Mouse (Mus musculus) heart, postnatal 10 days (tissue): ENCODE data around the gene Gm20388. TPM values are rescaled to one million over a fixed set of nuclear protein-coding genes. Genes with fewer than 3 reads are reported as not detected.

Experiments used
- DNase-seq, 2 experiments: peaks; one replicate each; pipeline ENCODE4 v3.0.0; 2021
- intact Hi-C: fragments of 180-260 bp; cut with DNase I; formaldehyde crosslinking; loops from one replicate; pipeline ENCODE4 v1.15.1; 2025
- total RNA-seq, 2 experiments: library from RNA; stranded (reverse); gene quantifications; 2 replicates each; pipeline ENCODE4 v1.2.3; 2021

Gm20388 gene
- total RNA-seq, 2 experiments from 2014 or later: 2.0 to 2.2 TPM

DNA sequence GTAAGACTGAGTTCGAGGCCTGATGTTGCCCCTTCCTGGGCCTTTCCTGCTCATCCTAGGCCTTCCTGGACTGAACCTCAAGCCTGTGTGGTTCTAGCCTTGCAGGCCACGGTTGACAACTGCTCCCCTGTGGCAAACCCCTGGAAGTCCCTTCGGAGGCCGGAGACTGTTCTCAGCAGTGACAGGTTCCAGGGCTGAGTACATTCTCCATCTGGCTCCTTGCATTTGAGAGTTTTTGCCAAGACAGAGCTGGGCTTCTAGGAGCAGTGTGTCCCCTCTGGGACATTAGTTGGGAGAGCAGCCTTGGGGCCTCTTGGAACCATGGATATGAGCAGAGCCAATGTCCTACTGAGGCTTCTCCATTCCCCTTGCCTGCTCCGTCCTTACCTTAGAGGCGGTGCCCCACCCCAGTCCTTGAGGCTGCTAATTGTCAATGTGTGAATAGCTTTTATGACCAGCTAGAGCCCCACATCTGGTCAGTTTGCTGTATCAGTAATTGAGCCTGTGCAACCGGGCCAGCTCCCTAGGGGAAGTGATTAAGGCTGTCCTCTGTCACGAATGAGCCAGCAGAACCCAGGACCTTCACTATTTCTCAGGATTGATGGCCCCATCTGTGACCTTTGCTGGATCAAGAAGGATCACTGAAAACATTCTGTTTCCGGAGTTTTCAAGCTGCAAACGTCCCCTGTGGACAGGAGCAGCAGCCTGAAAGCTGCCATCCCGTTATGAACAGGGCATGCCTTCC is 607.2 kb downstream of the Gm20388 start:
- DNase-seq: no peak

DNA sequence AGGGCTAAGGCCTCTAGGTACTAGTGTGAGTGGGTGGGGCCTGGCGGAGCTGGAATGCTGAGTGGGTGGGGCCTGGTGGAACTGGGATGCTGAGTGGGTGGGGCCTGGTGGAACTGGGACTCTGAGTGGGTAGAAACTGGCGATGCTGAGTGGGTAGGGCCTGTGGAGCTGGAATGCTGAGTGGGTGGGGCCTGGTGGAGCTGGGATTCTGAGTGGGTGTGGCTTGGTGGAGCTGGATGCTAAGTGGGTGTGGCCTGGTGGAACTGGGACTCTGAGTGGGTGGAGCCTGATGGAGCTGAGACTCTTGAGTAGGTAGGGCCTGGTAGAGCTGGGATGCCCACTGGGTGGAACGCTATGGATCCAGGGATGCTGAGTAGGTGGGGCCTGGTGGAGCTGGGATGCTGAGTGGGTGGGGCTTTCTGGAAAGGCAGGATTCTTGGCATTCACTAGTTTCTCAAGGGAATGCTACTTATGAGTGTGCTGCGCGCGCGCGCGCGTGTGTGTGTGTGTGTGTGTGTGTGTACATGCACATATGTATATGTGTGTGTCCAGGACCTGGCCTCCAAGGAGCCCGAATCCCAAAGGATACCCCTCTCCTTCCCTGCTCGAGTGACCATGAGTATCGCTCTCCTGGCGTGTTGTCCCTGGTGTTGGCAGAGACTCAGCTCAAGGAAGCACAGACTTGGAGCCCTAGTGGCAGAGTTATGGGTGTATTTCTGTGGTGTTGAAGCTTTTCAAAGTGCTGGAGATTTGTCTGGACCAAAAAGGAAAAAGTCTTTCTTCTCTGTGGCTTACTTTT is 608.3 kb downstream of the Gm20388 start:
- intact Hi-C loops: no loop called here
- DNase-seq: peak in 1 of 2 experiments; percentile 56

More for the DNA sequence above, 607.2 kb downstream of the Gm20388 start:
- intact Hi-C loops: no loop called here

DNA sequence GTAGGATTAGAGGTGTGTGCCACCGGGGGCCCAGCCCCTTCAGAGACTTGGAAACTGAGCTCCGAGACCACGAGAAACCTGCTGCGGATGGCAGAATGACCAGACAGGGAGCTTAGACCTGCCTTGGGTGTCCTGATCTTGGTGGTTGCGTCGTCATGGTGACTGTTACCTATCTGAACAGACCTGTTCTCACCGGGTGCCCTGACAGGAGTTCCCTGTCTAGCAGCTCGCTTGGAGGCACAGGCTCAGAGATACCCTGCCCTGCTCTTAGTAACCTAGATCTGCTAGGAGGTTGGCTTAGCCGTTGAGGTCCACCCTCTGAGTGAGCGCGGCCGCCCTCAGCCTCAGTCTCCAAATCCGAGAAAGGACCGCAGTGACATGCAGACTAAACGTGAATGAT is 609.6 kb downstream of the Gm20388 start:
- no peak for DNase-seq
- intact Hi-C loops: no loop called here

DNA sequence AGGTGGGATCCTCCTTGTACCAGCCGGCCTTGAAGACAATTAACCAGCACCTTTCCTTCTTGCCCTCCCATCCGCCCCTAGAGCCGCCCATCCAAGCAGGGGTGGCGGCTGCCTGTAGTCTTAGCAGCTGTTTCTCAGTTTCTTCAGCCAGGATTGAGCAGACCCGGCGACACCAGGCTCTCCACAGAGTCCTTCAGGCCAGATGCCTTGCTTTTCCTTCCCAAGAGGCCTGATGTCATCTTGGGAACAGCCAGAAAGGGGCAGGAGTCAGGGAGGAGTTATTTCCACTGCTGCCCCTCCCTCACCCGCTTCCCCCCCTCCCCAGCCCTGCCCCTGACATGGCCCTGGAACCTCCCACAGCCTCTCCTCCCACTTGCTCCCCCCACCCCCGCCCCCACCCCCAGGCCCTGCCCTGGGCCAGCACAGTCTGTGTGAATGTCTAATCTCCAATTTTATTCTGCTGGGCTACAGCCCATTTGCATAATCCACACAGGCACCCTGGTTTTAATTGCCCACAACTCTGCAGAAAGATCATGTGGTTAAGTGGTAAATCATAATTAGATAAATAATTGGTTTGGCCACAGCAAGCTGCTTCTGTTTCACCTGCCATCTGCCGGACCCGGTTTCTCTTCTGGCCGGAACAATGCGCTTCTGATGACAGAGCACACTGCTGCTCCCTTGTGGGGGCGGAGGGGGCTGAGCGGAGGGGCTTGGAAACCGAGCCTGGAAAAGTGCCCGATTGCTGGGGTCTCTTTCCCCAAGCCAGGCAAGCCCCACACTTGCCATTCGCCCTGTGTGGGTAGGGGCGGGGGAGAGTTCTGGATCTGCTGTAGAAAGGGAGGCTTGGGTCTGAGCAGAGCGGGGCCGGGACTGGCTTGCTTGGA is 610.3 kb downstream of the Gm20388 start:
- peak; percentile 76 to 77 for DNase-seq
- intact Hi-C loops: no loop called here

DNA sequence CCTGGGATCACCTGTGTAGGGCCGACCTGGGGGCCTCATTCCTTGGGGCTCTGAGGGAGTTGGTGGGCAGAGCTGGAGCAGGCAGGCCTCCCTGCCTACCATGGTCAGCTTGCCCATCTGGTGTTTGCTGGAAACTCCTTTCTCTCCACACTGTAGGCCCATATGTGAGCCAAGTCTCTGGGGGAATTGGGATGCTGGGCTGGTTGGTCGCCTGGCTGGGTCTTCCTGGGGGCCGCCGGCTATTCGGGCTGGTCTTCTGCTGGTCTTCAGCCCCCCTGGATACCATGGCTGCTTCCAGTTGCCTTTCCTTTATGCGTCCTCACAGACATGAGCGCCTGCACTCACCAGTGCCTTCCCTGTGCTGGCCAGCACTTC is 610.9 kb downstream of the Gm20388 start:
- intact Hi-C loops: no loop called here

DNA sequence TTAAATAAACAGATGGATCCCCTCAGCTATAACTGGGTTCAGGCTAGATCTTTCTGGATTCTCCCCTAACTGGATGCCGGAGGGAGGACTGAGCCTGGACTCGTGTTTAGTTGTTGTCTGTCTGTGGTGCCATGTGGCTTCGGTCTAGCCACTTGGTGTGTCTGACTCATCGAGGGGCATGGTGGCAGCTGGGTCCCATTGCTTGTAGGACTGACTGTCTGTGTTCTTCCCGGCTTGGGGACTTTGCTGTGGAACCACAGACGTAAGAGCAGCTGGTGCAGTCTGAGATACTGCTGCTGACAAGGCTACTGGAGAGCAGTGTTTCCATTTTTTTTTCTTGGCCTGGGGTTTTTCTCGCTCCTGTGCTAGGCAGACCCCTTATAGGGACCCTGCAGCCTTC is 613.0 kb downstream of the Gm20388 start:
- no peak for DNase-seq
- intact Hi-C loops: no loop called here

More for the DNA sequence above, 610.9 kb downstream of the Gm20388 start:
- no peak for DNase-seq

DNA sequence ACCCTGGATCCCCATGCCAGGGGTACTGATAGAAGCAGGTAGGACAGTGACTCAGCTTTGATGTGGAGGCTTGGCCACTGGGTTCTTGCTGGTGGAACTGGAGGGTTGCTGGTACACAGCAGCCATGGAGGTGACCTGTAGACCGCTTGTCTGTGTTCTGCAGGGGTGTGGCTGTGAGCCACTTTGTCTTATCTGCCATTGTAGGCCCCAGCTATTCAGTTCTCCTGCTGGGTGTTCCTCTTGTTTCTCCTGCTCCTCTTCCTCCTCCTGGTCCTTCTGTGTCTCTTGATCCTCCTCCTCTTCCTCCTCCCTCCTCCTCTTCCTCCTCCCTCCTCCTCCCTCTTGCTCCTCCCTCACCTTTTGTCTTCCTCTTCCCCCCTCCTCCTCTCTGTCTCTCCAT is 614.5 kb downstream of the Gm20388 start:
- intact Hi-C loops: no loop called here
- no peak for DNase-seq

DNA sequence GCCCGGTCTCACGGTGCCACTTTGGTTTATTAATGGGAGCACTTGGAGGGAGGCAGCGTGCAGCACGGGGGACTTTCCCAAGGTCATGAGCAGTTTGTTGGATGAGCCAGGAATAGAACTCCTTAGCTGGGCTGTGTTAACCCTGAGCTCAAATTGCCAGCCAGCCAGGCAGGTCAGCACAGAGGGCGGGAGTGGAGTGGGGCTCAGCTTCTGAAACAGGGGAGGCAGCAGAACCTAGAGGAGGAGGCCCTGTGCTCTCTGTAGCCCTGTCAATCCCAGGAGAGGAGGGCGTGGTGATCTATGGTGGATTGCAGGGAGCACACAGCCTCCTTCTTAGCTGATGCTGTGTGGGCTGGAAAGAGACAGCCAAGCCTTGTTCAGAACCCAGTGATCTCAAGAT is 615.2 kb downstream of the Gm20388 start:
- intact Hi-C loops: no loop called here
- DNase-seq: peak; percentile 58 to 81

DNA sequence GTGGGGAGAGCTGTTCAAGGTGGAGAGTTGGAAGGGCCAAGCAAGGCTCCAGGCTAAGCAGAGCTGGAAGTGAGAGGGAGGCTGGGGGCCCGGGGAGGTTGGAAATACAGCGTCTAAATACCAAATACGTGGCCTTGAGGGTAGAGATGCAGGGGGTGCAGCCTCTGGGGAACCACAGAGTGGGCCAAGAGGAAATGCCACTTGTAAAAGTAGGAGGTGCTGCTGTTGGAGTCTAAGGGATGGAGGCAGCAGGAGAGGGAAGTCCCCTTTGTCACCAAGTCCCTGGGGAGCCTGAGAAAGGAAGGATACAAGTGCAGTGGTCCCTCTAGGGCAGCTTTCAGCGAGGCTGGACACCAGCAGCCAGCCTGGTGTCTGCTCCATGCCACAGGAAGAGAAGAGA is 615.9 kb downstream of the Gm20388 start:
- DNase-seq: no peak
- intact Hi-C loops: no loop called here

DNA sequence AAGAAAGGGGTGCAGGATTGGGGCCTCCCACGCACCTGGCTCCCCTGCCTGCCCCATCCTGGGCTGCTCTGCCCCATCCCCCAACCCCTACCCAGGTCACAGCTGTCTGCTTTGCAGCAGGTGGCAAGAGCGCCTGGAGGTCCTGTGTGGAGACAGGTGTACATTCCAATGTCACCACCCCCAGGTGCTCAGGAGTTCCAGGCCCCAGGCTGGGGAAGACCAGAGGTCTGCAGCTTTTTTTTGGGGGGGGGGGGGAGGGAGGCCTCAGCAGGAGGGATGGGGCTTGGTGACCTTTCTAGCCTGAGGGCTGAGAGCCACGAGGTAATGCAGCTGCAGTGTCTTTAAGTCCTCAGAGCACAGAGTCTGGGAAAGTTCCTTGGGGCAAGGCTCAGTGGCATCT is 617.7 kb downstream of the Gm20388 start:
- intact Hi-C loops: no loop called here
- DNase-seq: no peak

DNA sequence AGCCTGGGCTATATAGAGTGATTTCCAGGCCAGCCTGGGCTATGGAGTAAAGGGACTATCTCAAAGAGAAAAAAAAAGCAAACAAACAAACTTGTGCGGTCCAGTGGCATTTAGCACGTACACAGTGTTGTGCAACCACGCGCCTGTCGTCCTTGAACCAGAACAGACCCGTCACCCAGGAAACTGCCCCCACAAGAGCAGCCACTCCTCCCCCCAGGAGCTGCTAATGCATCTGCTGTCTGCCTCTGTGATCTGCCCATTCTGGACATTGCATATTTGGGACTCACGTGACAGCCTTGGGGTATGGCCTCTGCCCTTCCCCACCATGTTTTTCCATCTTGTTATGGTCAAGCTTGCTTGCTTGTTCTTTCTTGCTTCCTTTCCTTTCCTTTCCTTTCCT is 618.6 kb downstream of the Gm20388 start:
- intact Hi-C loops: no loop called here
- DNase-seq: no peak

DNA sequence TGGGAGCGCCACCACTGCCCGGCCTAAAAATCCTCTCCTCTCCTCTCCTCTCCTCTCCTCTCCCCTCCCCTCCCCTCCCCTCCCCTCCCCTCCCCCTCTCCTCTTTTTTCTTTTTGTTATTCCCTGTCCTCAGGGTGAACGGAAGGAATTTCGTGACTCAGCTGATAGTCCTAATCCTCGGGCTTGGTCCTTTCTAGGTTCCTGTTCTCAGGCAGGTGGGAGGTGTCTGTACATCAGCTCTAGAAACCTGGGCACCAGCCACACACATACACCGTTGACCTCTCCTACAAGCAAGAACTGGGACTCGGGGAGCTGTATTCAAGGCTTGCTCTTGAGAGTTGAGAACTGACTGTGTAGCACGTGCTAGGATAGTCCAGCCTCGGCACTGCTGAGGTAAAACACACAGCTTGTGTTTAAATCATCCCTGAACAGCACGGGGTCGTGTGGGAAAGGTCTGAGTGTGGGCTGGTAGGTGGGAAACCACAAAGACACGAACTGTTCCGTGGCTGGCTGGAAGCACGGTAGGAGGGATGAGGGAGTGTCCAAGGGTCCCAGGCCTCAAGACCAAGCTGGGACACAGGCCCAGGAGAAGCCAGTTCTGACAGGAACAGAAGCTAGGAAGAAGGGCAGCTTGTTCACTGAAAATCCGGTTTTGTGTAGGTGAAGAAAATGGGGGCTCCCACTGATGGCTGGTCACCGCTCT is 620.5 kb downstream of the Gm20388 start:
- no peak for DNase-seq
- intact Hi-C loops: no loop called here

DNA sequence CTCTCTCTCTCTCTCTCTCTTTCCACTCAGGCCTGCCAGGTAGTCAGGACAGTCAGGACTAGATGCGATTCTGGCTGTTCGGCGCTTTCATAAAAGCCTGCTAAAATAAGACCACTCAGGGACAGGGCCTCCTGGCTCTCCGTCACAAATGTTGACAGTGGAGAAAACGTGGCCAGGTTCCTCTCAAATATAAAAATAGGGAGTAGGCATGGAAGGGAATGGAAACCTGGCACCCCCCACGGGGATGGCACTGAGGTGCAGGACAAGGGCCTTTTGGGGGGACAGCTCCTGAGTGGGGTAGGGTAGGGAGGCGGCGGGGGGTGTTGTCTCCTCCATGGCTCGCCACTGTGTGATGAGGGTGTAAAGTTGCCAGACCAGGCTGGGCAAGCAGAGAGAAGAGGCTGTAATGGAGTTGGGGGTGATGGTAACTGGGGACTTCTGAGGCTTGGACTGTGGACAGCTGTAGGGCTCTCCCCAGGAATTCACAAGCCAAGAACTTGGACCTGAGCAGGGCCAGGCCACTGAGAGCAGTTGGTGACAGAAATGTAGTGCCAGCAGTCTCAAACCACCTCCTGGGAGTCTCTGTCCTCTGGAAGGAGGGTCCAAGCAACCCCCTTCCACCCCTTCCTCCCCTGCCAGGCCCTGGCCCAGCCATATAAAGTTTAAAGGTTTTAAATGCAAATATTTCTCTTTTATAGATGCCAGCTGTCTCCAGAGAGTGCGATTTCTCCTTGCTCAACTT is 621.3 kb downstream of the Gm20388 start:
- intact Hi-C loops: no loop called here
- DNase-seq: peak; percentile 44 to 57

DNA sequence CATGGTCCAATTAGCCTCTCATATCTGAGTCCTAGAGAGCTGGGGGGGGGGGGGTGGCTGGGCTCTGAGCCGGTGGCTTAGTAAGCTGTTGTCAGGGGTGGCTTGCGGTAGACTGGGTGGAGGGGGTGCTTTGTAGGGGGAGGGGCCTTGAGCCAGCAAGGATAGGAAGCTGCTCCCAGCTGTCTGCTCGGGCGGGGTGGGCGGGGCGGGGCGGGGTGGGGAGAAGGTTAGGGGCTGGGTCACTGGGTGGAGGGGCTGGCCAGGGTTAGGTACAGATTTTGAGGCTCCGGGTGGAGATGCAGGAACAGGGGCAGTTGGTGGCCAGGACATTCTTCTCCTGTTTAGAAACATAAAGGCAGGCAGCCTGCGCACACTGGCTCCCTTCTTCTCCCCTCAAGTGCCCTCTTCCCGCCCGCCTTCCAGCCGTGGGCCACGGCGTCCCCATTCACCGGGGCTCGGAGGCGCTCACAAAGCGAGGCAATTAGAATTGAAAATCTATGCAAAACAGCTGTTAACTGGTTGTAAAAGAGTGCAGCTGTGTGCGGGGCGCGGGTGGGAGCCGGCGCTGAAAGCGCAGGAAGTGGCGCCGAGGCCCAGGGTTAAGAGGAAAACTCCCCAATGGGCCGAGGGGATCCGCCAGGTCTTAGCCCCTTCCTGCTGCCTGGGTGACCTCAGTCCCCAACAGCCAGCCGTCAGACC is 622.0 kb downstream of the Gm20388 start:
- DNase-seq: no peak
- intact Hi-C loops: no loop called here

DNA sequence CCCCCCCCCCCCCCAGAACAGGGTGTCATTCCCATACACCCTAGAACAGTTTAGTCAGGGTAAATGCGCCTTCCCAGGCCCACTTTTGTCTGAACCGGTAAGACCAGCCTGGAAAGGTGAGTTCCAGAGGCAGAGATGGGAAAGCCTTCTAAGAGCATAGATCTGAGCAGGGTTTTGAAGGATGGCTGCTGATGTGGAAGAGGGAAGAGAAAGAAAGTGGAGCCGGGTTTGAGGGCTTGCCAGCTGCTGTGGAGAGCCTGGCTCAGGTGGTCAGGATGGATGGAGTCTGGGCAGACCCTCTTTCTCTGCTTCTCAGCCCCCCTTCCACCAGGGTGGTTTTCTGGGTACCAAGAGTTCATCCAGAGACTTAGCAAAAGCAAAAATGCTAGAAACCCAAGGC is 622.7 kb downstream of the Gm20388 start:
- intact Hi-C loops: no loop called here
- DNase-seq: no peak

DNA sequence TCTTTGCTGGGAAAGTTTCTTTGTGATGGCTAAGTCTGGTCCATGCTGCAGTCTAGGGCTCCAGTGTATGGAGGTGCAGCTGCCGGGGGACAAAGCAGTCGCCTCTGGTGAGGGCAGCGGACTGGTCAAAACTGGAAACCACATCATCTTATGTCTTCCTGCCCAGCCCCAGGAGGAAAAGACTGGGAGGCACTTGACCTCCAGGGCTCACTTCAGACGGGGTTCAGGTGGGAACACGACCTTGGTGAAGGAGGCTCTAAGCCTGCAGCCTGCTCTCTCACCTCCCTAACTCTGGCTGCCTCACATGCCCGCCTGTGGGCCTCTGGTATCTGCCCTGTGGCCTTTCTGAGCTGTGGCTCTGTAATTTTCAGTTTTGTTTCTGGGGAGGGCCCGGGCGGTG is 623.4 kb downstream of the Gm20388 start:
- intact Hi-C loops: loop anchor here (1.0 to 2.0 kb wide), 2 partner anchors 45 to 125 kb away; no protein-coding TSS in a partner anchor

DNA sequence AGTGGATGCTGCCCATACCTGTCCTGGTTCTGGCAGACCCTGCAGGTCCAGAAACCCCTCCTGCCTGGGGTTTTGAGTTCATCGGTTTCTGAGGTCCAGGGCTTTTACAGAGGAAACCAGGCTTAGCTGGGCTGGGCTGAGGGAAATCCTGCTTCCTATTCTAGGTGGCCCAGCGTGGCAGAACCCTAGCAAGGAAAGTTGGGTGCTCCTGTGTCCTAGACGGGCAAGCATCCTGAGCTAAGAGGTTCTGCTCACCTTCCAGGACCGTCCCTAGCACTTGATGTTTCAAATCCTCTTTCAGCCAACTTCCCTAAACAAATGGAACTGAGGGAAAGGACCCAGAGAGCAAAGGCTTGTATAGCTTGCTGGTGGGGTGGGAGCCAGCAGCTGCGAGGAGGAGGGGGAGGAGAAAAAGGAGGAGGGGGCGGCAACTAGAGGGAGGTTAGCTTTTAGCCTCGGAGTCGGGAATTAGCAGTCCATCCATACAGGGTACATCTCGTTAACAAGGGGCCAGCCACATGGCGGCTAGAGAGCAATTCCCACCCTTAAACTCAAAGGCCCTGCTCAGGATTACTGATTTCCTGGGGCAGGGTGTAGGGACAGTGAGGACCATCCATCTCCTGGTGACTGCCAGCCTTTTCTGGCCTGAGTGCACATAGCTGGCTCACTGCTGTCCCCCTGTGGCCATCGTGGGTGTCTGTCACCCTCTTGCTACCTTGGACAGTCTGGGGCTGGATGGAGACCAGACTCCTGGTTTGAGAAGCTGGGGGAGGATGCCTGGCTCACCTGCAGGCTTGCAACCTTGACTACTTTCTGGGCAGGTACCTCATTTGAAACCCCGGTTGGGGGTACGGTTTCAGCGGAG is 624.1 kb downstream of the Gm20388 start:
- peak; percentile 90 to 91 for DNase-seq
- intact Hi-C loops: loop anchor here (1.0 to 2.0 kb wide), 2 partner anchors 45 to 126 kb away; no protein-coding TSS in a partner anchor

More for the DNA sequence above, 623.4 kb downstream of the Gm20388 start:
- no peak for DNase-seq
